Mouse (Mus musculus): Measurements from ENCODE around the gene Pex26. TPM values are rescaled to one million over a fixed set of nuclear protein-coding genes. Genes with fewer than 3 reads are reported as not detected.
A peak's percentile ranks its signal among the peaks of the same experiment; 100 is the strongest.

Pex26 gene
- total RNA-seq, 2 experiments from 2014 or later, result 11.0 to 11.9 TPM

DNA sequence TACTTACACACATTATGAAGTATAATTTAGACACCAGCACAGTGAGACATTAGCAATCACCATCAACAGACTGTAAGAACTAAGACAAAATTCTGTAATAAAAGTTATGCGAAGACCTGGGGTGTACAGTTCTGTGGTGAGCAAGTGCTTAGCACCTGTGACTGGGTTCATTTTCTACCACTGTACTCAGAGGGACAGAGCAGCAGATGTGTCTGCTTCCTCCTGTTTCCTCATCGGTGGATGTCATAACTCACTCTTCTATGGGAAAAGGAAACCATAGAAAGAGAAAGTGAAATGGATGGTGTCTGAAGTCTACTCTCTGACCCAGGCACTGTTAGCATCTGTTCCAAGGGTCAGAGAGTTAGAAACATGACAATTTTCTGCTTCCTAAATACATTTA lies 43.3 kb downstream of the Pex26 start:
- DNase-seq (ENCODE audit: extremely low spot score in 1 of 2, low spot score in 1 of 2), result no peak

DNA sequence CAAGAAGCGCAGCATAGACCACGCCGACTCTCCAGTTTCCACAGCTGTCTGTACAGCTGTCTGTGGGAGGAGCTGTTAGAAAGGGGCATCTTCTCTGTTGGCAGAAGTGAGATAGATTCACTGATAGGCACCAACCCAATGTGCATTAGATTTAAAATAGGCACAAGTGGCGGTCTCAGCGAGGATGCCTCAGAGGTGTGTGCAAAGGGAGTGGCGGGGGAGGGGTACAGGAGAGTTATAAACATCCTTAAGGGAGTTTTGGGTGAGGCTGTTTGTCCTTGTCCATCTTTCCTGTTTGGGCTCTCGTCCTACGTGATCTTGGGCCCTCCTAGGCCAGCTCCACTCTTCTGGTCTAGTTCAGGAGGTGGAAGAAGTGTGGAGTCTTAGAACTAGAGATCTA lies 45.0 kb downstream of the Pex26 start:
- DNase-seq (ENCODE audit: extremely low spot score in 1 of 2, low spot score in 1 of 2), result no peak

GRCm38 (mm10) chr6:121232652-121233051 lies 49.2 kb downstream of the Pex26 start:
- no peak for DNase-seq (ENCODE audit: extremely low spot score in 1 of 2, low spot score in 1 of 2)

DNA sequence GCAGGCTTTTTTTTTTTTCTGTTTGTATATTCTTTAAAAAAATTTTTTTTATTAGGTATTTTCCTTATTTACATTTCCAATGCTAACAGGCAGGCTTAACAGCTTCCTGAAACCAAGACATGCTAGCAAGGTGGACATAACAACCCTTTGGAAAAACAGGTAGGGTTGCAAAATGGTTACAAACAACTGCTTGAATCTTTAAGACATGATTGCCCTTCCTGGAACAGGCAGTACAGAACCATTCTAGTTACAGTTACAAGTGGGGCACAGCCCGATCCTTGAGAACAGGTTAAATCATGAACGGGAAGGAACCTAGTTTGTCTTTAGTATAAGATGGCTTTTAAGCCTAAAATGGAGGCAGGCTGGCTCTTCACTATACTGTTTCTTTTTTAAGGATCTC lies 52.9 kb downstream of the Pex26 start:
- DNase-seq (ENCODE audit: extremely low spot score in 1 of 2, low spot score in 1 of 2), result no peak

DNA sequence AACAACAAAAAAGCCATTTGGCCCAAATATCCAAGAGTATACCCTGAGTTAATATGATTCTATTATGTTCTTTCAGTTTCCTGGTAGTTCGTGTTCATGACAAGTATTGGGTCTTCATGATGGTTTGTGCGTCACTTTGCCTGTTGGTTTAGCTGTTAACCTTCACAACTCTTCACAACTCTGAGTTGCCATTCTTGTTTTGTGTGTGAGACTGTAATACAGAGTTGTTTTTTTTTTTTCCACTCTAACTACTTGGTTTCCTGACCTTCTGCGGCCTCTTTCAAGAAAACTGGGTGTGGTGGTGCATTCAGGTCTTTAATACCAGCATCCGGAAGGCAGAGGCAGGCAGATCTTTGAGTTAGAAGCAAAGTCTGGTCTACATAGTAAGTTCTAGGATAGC lies 54.7 kb downstream of the Pex26 start:
- no peak for DNase-seq (ENCODE audit: extremely low spot score in 1 of 2, low spot score in 1 of 2)

DNA sequence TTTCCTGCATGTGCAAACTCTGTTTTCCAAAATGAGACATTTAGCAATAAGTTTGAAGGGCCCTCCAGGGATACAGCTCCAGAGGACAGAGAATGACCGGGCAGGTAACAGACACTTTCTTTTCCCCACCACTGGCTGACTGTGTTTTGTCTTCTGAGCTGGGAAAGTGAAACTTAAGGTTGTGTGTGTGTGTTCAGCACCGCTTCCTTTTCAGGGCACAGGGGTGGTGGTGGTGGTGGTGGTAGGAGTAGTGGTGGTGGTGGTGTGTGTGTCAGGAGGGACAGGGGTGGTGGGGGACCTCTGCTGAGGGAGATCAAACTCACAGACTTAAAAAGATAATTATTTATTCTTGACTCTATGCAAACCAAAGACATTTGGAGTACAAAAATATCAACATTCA lies 58.3 kb downstream of the Pex26 start:
- DNase-seq (ENCODE audit: extremely low spot score in 1 of 2, low spot score in 1 of 2), result no peak

GRCm38 (mm10) chr6:121243161-121243560 lies 59.7 kb downstream of the Pex26 start:
- DNase-seq (ENCODE audit: extremely low spot score in 1 of 2, low spot score in 1 of 2), result no peak

- peak; percentile 30 to 59 for DNase-seq (ENCODE audit: extremely low spot score in 1 of 2, low spot score in 1 of 2)
Observed at GRCm38 (mm10) chr6:121245127-121246036, 61.9 kb downstream of the Pex26 start, which contains the start of gene Usp18. Gene Usp18 (plus strand): TSS chr6:121245906.

GRCm38 (mm10) chr6:121246037-121246361 lies 62.5 kb downstream of the Pex26 start:
- DNase-seq (ENCODE audit: extremely low spot score in 1 of 2, low spot score in 1 of 2), result no peak

Other genes with a start within 250 kb of the Pex26 start
- 10 to 100 TPM; 75.0 to 88.0 TPM for gene Mical3, start 52.7 kb upstream of the Pex26 start, total RNA-seq (2021)
- 1 to 10 TPM; 4.3 to 5.3 TPM for gene Tuba8, start 27.0 kb downstream of the Pex26 start, total RNA-seq (2021)
- under 1 TPM; 0.26 to 0.30 TPM for gene Usp18, start 62.2 kb downstream of the Pex26 start, total RNA-seq (2021)
- gene Slc6a13, start 116.6 kb downstream of the Pex26 start, total RNA-seq (2021), result 1 to 10 TPM; 7.4 to 8.5 TPM
- 1 to 10 TPM; 1.7 TPM for gene Slc6a12, start 159.4 kb downstream of the Pex26 start, total RNA-seq (2021)